Mouse (Mus musculus) layer of hippocampus, adult 9-10 months (tissue): Measurements from ENCODE around the gene S100a3.

Experiments
- DNase-seq: peaks from one replicate; pipeline ENCODE4 v3.0.0; 2022; ENCODE audit warnings: low spot score

The S100a3 gene

DNA sequence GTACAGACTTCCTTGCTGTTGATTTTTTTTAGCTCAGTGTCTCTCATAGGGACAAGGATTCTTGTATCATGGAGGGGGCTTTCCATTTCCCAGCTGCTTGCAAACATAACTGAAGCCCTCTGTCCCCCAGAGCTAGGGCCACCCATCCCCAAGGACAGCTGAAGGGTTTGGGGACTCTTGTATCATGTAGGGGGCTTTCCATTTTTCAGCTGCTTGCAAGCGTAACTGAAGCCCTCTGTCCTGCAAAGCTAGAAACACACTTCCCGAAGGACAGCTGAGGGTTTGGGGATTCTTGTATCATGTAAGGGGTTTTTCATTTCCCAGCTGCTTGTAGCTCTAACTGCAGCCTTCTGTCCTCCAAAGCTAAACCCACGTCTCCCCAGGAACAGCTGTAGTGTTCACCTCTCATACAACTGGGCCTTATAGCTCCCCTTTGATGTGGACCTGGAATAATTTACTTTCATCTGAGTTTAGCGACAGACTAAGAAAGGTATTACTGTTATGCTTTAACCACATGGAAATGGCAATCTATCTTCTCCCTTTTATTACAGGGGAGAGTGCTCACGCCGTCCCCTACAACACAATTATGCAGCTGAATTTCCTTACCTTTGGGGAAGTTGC is at the start of gene S100a3:
Gene S100a3 (plus strand): TSS at position 571 of the 621 bp plus-strand sequence.
- no peak for DNase-seq

DNA sequence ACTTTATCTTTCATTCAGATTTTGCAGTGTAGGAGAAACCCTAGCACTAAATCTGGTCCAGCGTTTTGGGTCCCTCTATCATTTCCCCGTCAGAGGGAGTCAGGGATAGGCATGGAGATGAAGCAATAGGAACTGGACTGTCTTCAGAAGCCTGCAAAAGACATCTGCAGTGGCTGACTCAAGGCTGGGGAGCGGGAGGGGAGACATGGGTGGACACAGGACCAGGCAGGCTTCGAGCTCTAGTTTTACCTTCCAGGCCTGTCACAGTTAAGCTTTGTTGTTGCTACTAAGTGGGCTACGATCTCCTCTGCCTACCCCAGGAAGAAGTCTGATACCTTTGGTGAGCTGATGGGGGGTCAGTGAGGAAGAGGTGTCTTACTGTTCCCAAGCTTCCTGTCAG is 48.1 kb upstream of the S100a3 start:
- no peak for DNase-seq

GRCm38 (mm10) chr3:90512948-90513642 is 47.3 kb upstream of the S100a3 start:
- no peak for DNase-seq

DNA sequence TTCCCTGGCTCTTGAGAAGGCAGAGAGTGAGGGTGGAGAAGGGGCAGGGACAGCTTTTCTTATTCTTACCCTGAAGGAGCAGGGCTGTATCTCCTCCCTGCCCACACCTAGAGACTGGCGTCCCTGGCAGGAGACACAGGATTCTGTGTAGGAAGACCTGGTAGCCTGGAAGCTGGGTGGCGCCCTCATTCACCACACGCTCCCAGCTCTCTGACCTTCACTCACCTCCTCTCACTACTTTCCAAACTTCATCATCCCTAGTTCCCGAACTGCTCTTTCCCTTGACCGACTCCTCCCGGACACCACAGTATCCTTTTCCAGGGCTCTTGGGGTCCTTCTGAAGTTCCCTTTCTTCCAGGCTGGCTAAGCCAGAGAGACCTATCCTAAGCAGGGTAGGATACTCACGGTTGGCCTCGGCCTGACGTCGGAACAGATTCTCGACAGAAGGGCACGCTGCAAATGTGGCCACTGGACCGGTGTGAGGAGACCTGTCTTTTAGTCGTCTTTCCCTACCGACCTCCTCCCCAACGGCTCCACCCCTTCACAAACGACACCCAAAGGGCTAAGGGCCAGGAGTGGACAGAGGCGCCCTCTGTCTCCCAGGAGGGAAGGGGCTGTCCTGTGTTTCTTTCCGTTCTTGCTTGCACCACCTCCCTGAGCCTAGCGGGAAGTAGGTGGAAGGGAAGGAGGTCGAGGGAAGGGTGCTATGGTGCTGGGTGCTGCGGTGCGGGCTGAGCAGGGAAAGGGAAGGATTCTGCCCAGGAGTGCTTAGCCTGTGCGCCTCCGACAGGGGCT is 46.4 kb upstream of the S100a3 start, which contains the start of the genes S100a1 and S100a13:
Gene S100a1 (minus strand): TSS at position 597 of the 795 bp plus-strand sequence.
Gene S100a13 (plus strand): TSS at position 640 of the 795 bp plus-strand sequence.
- DNase-seq: no peak

- DNase-seq: no peak
Observed at GRCm38 (mm10) chr3:90514691-90515090, 45.7 kb upstream of the S100a3 start.

- DNase-seq: no peak
Observed at GRCm38 (mm10) chr3:90515242-90515641, 45.1 kb upstream of the S100a3 start.

DNA sequence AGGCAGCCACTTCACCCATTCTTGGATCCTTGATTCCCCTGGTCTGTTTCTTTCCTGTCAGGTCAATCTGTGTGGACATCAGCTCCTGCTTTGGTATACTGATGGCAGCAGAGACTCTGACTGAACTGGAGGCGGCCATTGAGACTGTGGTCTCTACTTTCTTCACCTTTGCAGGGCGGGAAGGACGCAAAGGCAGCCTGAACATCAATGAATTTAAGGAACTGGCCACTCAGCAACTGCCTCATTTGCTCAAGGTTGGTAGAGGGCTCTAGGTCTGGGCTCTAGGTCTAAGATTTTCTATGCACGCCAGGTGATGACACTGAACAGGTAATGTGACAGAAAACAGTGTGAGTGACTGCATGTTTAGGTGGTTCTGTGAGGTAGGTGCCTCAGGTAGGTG is 44.6 kb upstream of the S100a3 start:
- DNase-seq: no peak

GRCm38 (mm10) chr3:90517711-90518110 is 42.7 kb upstream of the S100a3 start:
- DNase-seq: no peak

- DNase-seq: peak; percentile 53
Observed at GRCm38 (mm10) chr3:90525421-90525820, 35.0 kb upstream of the S100a3 start.

DNA sequence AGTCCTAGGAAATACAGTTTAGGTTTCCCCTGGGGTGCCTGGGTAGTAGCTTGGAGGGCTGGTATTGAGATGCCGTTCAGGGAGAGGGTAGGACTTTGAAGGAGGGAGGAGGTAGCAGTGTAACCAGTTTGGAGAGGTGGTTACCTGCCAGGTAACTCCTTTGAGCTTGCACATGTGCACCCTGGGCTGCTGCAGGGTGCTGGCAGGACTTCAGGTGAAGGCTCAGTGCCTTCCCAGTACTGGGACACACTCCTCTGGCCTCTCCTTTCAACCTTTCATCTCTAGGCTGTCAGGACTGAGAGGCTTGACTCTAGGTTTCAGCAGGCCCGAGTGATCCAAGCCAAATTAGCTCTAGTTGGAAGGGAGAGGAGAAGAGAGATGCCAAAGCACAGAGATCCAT is 34.3 kb upstream of the S100a3 start:
- no peak for DNase-seq

GRCm38 (mm10) chr3:90526580-90526979 is 33.8 kb upstream of the S100a3 start, which contains the start of gene S100a14:
Gene S100a14, plus strand, starts transcription at chr3:90526856.
- DNase-seq: no peak

DNA sequence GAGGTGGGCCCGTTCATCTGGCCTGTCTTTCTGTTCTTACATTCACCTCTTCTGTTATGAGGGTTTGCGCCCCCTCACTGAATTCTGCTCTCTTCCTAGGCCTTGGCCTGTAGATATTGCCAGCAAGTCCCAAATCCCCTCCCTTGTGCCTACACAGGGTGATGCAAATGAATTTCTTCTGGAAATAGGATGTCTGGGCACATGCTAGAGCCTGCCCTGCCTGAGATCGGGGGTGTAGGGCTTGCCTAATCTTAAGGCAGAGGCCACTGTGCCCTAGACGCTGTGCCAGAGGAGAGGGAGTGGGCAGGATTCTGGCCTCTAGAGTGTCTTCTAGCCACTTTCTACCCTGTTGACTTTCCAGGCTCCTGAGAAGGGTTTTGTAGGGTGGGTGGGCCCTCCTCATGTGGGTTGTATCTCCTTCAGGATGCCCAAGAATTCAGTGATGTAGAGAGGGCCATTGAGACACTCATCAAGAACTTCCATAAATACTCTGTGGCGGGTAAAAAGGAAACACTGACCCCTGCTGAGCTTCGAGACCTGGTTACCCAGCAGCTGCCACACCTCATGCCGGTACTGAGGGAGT is 33.0 kb upstream of the S100a3 start:
- DNase-seq: no peak

DNA sequence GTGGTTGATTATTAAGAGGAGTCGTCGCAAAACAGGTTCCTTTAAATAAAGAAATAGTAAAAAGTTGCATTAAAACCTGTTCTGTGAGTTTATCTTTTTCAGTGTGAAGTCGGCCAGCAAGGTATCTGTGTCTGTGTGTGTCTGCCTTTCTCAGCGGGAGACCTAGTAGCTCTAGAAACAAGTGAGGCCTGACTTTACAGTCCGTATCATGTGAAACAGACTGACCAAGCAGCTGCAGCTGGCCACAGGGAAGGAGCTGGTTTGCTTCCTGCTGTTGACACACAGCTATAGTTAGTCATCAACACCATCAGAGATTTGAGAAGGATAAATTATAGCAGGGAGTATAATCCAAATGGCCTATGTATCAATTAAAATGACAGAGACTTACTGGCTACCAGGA is 28.7 kb upstream of the S100a3 start:
- DNase-seq: no peak

GRCm38 (mm10) chr3:90535446-90535845 is 24.9 kb upstream of the S100a3 start:
- DNase-seq: no peak

DNA sequence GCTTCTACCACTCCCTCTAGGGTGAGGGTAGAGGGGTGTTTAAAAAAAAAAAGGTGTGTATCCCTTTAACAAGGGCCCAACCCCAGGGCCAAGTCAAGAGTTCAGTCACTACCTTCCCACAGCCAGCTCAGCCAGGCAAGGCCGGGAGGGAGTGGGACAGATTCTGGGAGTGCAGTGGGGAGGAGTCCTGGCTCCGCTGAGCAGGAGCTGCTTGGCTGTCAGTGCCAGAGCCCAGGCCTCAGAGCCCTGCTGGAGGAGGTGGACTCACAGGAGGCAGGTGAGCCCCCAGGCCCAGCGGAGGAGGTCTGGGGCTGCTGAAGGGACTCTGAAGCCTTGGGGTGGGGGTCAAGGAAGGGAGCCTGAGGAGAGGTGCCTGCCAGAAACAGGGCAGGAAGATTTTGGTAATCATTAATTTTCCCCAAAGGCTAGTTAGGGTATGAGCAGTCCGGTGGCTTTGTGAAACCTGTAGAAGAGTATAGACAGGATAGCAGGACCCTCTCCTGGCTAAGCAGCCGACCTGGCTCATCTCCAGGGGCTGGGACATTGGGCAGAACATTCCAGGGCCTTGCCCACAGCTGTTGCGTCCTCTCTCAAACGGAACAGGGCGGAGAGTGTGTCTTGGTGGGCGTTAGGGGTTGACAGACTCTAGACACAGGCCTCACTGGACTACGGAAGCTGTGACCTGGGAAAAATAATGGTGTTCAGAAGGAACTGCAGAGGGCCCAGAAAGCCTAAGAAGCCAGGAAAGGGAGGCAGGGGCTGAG is 23.1 kb upstream of the S100a3 start, which contains the start of gene S100a16:
Gene S100a16 (plus strand): TSS at position 114 of the 764 bp plus-strand sequence.
- no peak for DNase-seq

DNA sequence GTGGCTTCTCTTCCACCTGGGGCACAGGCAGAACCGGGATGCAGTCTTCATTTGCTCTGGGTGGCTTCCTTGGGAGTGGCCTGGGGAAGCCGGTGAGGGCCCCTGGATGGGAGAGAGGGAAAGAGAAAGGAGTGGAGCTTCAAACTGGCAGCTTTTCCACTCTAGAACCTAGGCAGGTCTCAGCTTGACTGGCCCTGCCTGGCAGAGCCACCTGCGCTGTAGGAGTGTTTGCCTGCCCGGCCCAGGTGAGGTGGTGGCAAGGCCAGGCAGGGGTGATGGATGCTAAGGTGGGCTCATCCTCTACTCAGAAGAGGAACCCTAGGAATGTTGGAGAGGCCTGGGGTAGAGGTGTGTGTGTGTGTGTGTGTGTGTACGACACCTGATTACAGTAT is 22.5 kb upstream of the S100a3 start:
- no peak for DNase-seq

DNA sequence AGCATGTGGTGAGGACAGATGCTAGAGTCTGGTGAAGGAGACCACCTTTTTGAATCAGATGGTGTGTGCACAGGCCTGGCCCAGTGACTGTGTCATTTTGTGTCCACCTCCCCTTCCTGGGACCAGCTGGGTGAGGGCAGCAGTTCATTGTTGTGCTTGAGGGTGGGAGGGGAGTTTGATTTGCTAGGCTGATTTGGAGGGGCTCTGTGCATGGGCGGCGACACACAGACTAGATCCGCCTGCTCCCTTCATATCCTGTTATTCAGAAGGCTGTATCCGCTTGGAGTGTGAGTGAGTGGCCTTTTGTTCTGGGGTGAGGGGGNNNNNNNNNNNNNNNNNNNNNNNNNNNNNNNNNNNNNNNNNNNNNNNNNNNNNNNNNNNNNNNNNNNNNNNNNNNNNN is 19.5 kb upstream of the S100a3 start:
- peak; percentile 15 for DNase-seq

DNA sequence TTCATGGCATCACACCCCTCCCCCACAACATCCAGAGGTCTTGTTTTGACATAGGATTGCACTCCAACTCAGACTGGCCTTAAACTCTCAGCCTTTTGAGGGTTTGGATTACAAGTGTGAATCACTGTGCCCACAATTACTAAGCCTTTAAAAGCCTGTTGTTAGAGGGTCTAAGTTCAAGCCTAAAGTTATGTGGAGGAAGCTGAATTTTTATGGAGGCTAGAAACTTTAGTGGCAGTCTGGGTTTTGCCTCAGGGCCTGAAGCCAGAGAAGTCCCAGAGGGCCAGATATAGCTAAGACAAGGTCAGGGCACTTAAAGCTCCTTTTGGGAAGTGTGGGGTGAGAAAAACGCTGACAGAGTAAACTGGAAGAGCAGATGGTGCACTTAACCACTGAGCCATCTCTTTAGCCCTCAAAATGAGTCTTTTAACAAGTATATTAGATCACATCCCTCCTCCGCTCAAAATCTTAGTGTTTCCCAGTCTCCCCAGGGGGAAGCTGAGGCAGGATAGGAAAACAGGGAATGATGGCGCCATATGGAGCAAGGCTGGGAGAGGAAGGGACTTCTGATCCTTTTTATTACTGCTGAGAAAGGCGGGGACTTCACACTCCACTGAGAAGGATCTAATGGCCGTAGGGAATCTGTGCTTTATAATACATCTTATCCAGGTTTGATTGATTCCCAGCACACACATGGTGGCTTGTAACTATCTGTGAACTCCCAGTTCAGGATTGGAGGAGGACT is 10.5 kb upstream of the S100a3 start:
- DNase-seq: no peak

GRCm38 (mm10) chr3:90550421-90550790 is 10.0 kb upstream of the S100a3 start:
- DNase-seq: no peak

DNA sequence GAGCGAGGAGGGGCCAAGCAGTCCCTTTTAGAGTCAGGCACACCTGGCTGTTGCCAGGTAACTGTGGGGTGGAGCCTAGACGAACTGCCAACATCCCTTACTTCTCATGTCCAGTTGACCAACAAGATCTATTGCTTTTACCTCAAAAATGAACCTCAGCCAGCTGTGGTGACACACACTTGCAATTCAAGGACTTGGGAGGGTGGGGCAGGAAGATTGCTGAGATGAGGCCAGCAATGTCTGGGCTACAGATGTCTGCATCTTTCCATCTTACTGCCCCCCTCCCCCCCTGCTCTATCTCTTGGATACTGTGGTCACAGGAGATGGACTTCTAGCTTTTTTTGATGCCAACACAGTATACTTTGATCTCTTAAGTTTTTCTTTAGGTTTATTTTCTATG is 8.1 kb upstream of the S100a3 start:
- DNase-seq: no peak

GRCm38 (mm10) chr3:90555954-90556353 is 4.4 kb upstream of the S100a3 start:
- peak; percentile 20 for DNase-seq
